Mouse (Mus musculus): ENCODE measurements around the gene Dok3.
A peak's percentile ranks its signal among the peaks of the same experiment; 100 is the strongest.

- TF ChIP-seq MYOD1 (IDR thresholded peaks at IDR 0.05; ENCODE audit: control insufficient read depth, insufficient read length, low read depth) = peak; percentile 24
- no peak for TF ChIP-seq CTCF (IDR thresholded peaks at IDR 0.05; ENCODE audit: control insufficient read depth, insufficient read depth, insufficient read length)
- no peak for TF ChIP-seq CEBPB (IDR thresholded peaks at IDR 0.05; ENCODE audit: low read depth)
- TF ChIP-seq MAX (IDR thresholded peaks at IDR 0.05) = no peak
- no peak for TF ChIP-seq USF1 (IDR thresholded peaks at IDR 0.05; ENCODE audit: low read depth)
- no peak for TF ChIP-seq FOSL1 (IDR thresholded peaks at IDR 0.05; ENCODE audit: insufficient read depth, low read length, poor library complexity, severe bottlenecking)
- no peak for TF ChIP-seq MYOG (IDR thresholded peaks at IDR 0.05; ENCODE audit: control insufficient read depth, extremely low read depth, insufficient read length)
Measured at GRCm38 (mm10) chr13:55484520-55485088, 44.5 kb downstream of the Dok3 start.

All from C2C12 (cell line).